17 mouse cellular contexts compared by ENCODE assay signal in genomic region chr10:98332682-98333081, GRCm38 (mm10).
DNase-seq lines count a peak whose midpoint lies in the region; ATAC-seq lines count a peak whose summit lies in the region.
"Had no signal": no experiment of that assay in that cellular context is flagged by ENCODE, and none has a peak within 500 bp of the region (broad histone marks: within the 10 kb centered on the region; RNA-seq: fewer than 3 reads in every experiment).

No protein-coding gene starts in this region.

- no peak overlapping the region for H3K27ac ChIP-seq in forebrain, embryonic 14.5 days (ENCODE audit: low read depth, low read length)
- H3K27ac ChIP-seq in forebrain, embryonic 11.5 days (ENCODE audit: low read depth, low read length) = no peak overlapping the region
- H3K27ac ChIP-seq: forebrain, embryonic 12.5 days; gastrocnemius, adult 2 months; limb, embryonic 10.5 days; liver, embryonic 15.5 days had no signal

- no peaks in the 10 kb centered on the region for H3K4me1 ChIP-seq in forebrain, embryonic 14.5 days (ENCODE audit: control insufficient read depth, insufficient read depth, low read length)
- H3K4me1 ChIP-seq in forebrain, embryonic 11.5 days (replicated peaks; ENCODE audit: control insufficient read depth, insufficient read depth, low read length) = no peaks in the 10 kb centered on the region
- H3K4me1 ChIP-seq: forebrain, embryonic 12.5 days; limb, embryonic 10.5 days; liver, embryonic 15.5 days had no signal

- no peak overlapping the region for H3K9ac ChIP-seq in forebrain, embryonic 14.5 days (ENCODE audit: low read length)
- H3K9ac ChIP-seq in forebrain, embryonic 11.5 days (ENCODE audit: low read length) = no peak overlapping the region
- H3K9ac ChIP-seq: forebrain, embryonic 12.5 days; liver, embryonic 15.5 days had no signal

- ATAC-seq in forebrain, embryonic 14.5 days = no peak
- no peak for ATAC-seq in forebrain, embryonic 11.5 days (replicated peaks; ENCODE audit: low FRiP score)
- ATAC-seq: activated CD4-positive, CD25-positive, alpha-beta regulatory T cell, adult 4 months had no signal

- intact Hi-C loops in heart, postnatal 14 days (cut with DNase I) = no loop called here

- no peaks in the 10 kb centered on the region for H3K9me3 ChIP-seq in forebrain, embryonic 14.5 days (replicated peaks; ENCODE audit: control insufficient read depth, low read length)
- H3K9me3 ChIP-seq in forebrain, embryonic 11.5 days (ENCODE audit: control insufficient read depth, low read length) = no peaks in the 10 kb centered on the region
- H3K9me3 ChIP-seq: forebrain, embryonic 12.5 days; G1E; limb, embryonic 10.5 days; liver, embryonic 15.5 days had no signal

- H3K36me3 ChIP-seq in forebrain, embryonic 14.5 days (ENCODE audit: control insufficient read depth, insufficient read depth, low read length) = no peaks in the 10 kb centered on the region
- H3K36me3 ChIP-seq in forebrain, embryonic 11.5 days (ENCODE audit: control insufficient read depth, insufficient read depth, low read length) = no peaks in the 10 kb centered on the region
- H3K36me3 ChIP-seq: forebrain, embryonic 12.5 days; G1E; limb, embryonic 10.5 days; liver, embryonic 15.5 days had no signal

- H3K4me2 ChIP-seq in forebrain, embryonic 14.5 days (ENCODE audit: low read length) = no peak overlapping the region
- no peak overlapping the region for H3K4me2 ChIP-seq in forebrain, embryonic 11.5 days (ENCODE audit: low read depth, low read length, severe bottlenecking)
- H3K4me2 ChIP-seq: forebrain, embryonic 12.5 days; liver, embryonic 15.5 days; midbrain, embryonic 11.5 days had no signal

- H3K4me3 ChIP-seq in forebrain, embryonic 14.5 days (ENCODE audit: low read depth, low read length) = no peak overlapping the region
- H3K4me3 ChIP-seq in forebrain, embryonic 11.5 days (ENCODE audit: low read depth, low read length) = no peak overlapping the region
- H3K4me3 ChIP-seq: forebrain, embryonic 12.5 days; gastrocnemius, adult 2 months; limb, embryonic 10.5 days; liver, embryonic 15.5 days had no signal

- DNase-seq in forebrain, embryonic 14.5 days (ENCODE audit: low spot score) = peak; percentile 17
- DNase-seq in forebrain, embryonic 11.5 days (ENCODE audit: low spot score) = no peak
- peak; percentile 52 for DNase-seq in adipocyte (ENCODE audit: low spot score)
- peak; percentile 25 to 32 for DNase-seq in cerebellum, postnatal 10 days
- peak; percentile 67 for DNase-seq in retina, postnatal 1 day
- no peak for DNase-seq in heart, postnatal 14 days
- DNase-seq in right cerebral cortex, postnatal 14 days = no peak
- DNase-seq in adrenal gland, adult 18-20 months (ENCODE audit: low spot score in 2 of 2) = no peak
- DNase-seq: kidney, postnatal 14 days; thymus, postnatal 25 days had no signal

- H3K27me3 ChIP-seq in forebrain, embryonic 14.5 days (replicated peaks; ENCODE audit: control insufficient read depth, insufficient read depth, low read length) = no peaks in the 10 kb centered on the region
- no peaks in the 10 kb centered on the region for H3K27me3 ChIP-seq in forebrain, embryonic 11.5 days (ENCODE audit: control insufficient read depth, insufficient read depth, low read length)
- H3K27me3 ChIP-seq: forebrain, embryonic 12.5 days; liver, embryonic 15.5 days had no signal

- 64% methylated on average over 4 of the region's 4 CpGs for WGBS in forebrain, embryonic 14.5 days
- 84% methylated on average over 4 of the region's 4 CpGs for WGBS in forebrain, embryonic 11.5 days

Comparison
In these comparisons a context has a peak if more than half of its experiments do, and no peak if none do; other contexts are left out.
1. DNase-seq: peak in forebrain, embryonic 14.5 days (single experiment), adipocyte (single experiment), cerebellum, postnatal 10 days (2 of 2) and retina, postnatal 1 day (single experiment); none in forebrain, embryonic 11.5 days (single experiment), heart, postnatal 14 days (0 of 2), right cerebral cortex, postnatal 14 days (single experiment) and adrenal gland, adult 18-20 months (0 of 2).